Mouse (Mus musculus): ENCODE results near the gene Gm44511.
A peak's percentile ranks its signal among the peaks of the same experiment; 100 is the strongest.
"Not testable (repeated sequence)": the region's sequence is repeated elsewhere in the genome, so short reads cannot be mapped to it uniquely, and the experiment has no call there.

The Gm44511 gene

GRCm38 (mm10) chr6:128759221-128759950 is 66.7 kb downstream of the Gm44511 start:
- DNase-seq, result no peak

GRCm38 (mm10) chr6:128755402-128755763 is 70.7 kb downstream of the Gm44511 start:
- DNase-seq, result not testable (repeated sequence)

- DNase-seq, result not testable (repeated sequence)
Observed at GRCm38 (mm10) chr6:128754748-128755401, 71.2 kb downstream of the Gm44511 start.

GRCm38 (mm10) chr6:128754265-128754664 is 71.8 kb downstream of the Gm44511 start:
- peak; percentile 33 for DNase-seq

- DNase-seq, result peak; percentile 89
Observed at GRCm38 (mm10) chr6:128753610-128754224, 72.4 kb downstream of the Gm44511 start.

- not testable (repeated sequence) for DNase-seq
Observed at GRCm38 (mm10) chr6:128747006-128747405, 79.1 kb downstream of the Gm44511 start.

- no peak for DNase-seq
Observed at GRCm38 (mm10) chr6:128737445-128737844, 88.7 kb downstream of the Gm44511 start.

- peak; percentile 24 for DNase-seq
Observed at GRCm38 (mm10) chr6:128736100-128736499, 90.0 kb downstream of the Gm44511 start.

GRCm38 (mm10) chr6:128734896-128735295 is 91.2 kb downstream of the Gm44511 start:
- DNase-seq, result no peak

- DNase-seq, result no peak
Observed at GRCm38 (mm10) chr6:128733908-128734679, 92.0 kb downstream of the Gm44511 start.

- DNase-seq, result no peak
Observed at GRCm38 (mm10) chr6:128732032-128732431, 94.1 kb downstream of the Gm44511 start.

Measured in retina, postnatal 1 day (tissue).